Mouse (Mus musculus) liver, adult 2 months (tissue): ENCODE results near the gene Bcl2.

Experiments used
- CTCF ChIP-seq: fragments of 200-500 bp; IDR thresholded peaks from 2 replicates; pipeline ENCODE4 v1.5.1; 2011; ENCODE audit warnings: low read depth, low read length, control low read depth
- POLR2A ChIP-seq: fragments of 200-500 bp; IDR thresholded peaks from 2 replicates; pipeline ENCODE4 v1.6.1; 2011; ENCODE audit warnings: low read length, control low read depth; ENCODE audit not compliant: insufficient read depth; ENCODE audit errors: extremely low read depth

DNA sequence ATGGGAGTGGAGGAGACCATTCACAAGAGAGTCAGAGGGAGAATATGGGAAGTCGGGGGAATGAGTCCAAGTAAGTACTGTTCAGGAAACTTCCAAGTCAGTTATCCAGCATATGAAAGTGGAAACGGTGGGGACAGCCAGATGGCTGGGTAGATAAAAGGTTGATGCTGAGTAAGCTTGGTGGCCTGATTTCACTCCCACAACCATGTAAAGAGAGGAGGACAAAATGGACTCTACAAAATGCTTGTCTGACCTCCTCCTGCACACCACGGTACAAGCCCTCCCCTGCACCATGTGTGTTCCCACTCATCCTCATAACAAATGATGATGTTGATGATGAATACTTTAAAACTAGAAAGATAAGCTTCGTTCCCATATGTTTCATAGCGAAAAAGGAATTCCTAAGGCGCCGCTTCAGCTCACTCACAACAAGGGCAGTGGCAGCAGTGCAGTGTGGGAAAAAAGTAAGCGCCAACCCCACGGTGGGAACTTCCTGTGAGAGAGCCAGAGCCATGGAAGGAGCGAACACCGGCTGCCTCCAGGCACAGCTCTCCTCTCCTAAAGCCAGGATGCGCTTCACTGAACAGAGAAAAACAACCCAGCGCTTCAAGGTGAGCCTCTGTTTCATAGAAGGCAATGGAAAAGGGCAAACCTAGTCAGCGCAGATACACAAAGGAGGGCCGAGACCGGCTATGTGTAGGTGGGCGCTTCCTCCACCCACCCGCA, 26.5 kb downstream of the Bcl2 start:
- TF ChIP-seq CTCF (no peak), POLR2A (no peak)
